Mouse (Mus musculus) gastrocnemius, postnatal 14 days (tissue): ENCODE data around the gene Ankmy1. TPM values are rescaled to one million over a fixed set of nuclear protein-coding genes. Genes with fewer than 3 reads are reported as not detected.
A peak's percentile ranks its signal among the peaks of the same experiment; 100 is the strongest.

Experiments
- DNase-seq: peaks from one replicate; pipeline ENCODE4 v3.0.0; 2021; ENCODE audit warnings: mixed read lengths
- intact Hi-C: fragments of 180-260 bp; cut with DNase I; formaldehyde crosslinking; loops from one replicate; pipeline ENCODE4 v1.15.1; 2025; ENCODE audit warnings: low total_unique reads
- microRNA-seq, 2 experiments: library from miRNA; unstranded; fragments of <30 nt; microRNA quantifications; one replicate each; pipeline ENCODE4 v1.2.0; 2021
- total RNA-seq, 2 experiments: library from RNA; stranded (reverse); gene quantifications; 2 replicates each; pipeline ENCODE4 v1.2.3; 2021

The Ankmy1 gene
- total RNA-seq, 2 experiments from 2014 or later = 0.14 to 0.22 TPM

- intact Hi-C loops = loop anchor here (5.0 kb wide), 1 partner anchor 137 kb away; no protein-coding TSS in a partner anchor
- DNase-seq = peak; percentile 84
Measured at GRCm38 (mm10) chr1:92833987-92834706, 68.6 kb downstream of the Ankmy1 start.

- DNase-seq = peak; percentile 83
- intact Hi-C loops = loop anchor here (5.0 kb wide), 1 partner anchor 135 kb away; no protein-coding TSS in a partner anchor
Measured at GRCm38 (mm10) chr1:92832011-92833010, 70.4 kb downstream of the Ankmy1 start.

DNA sequence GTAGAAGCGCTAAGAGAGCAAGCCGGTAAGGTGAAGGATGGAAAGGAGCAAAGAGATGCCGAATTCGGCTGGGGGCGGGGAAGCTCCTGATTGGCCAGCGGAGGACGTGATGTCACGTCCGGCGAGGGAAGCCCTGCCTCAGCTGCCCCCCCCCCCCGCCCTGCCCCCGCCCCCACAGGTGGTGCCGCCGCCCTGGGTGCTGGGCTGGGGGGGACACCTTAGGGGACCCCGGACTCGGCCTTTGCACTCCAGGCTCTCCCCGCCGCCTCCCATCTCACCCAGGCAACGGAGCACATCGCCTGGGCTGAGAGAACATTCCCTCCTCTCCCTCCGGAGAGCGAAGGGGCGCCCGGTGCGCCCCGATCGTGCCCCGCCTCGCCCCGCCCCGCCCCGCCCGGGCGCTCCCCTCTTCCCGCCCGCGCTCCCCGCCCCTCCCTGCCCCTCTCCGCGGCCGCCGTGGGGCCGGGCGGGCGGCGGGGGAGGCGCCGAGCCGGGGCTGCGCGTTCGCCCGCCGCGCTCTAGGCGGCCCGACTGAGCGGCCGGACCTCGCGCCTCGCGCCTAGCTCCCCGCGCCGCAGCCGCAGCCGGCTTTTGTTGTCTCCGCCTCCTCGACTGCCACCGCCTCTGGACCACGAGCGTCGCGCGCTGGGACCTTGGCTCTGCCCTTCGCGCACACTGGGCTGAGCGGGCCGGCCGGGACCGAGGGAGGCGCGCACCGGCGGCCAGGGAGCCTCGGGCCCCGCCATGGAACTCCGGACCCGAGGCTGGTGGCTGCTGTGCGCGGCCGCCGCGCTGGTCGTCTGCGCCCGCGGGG is 71.3 kb downstream of the Ankmy1 start, which contains the start of gene Gpc1:
Gene Gpc1 (plus strand): TSS at position 458 of the 814 bp plus-strand sequence.
- DNase-seq = peak; percentile 81
- intact Hi-C loops = loop anchor here (5.0 kb wide), 1 partner anchor 134 kb away; no protein-coding TSS in a partner anchor

DNA sequence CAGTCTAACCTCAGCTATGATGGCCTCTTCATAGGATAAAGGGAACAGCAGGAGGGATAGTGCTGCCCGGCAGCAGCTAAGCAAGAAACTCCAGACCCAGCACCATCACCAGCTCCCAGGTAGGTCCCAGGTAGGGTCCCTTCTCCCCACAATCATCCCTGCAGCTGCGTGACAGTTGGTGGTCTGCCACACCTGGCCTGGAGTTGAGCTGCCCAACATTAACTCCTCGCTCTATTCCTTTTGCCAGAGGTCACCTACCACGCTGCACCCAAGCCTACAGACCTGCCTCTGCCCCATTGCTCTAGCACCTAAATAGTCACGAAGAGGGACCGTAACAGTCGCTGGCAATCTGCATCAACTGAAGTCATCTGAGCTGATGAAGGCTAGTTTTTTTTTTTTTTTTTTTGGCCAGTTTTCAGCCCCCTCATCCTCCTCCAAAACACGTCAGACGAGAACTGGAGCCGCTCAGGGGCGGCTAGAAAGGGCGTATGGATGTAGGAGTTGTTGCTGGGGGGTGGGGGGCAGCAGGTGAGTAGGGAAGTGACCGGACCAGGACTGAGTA is 72.0 kb downstream of the Ankmy1 start:
- intact Hi-C loops = loop anchor here (5.0 kb wide), 1 partner anchor 133 kb away; no protein-coding TSS in a partner anchor
- DNase-seq = no peak

GRCm38 (mm10) chr1:92815756-92816294 is 86.9 kb downstream of the Ankmy1 start:
- DNase-seq = no peak
- intact Hi-C loops = no loop called here

GRCm38 (mm10) chr1:92815100-92815499 is 87.6 kb downstream of the Ankmy1 start:
- no peak for DNase-seq
- intact Hi-C loops = no loop called here

DNA sequence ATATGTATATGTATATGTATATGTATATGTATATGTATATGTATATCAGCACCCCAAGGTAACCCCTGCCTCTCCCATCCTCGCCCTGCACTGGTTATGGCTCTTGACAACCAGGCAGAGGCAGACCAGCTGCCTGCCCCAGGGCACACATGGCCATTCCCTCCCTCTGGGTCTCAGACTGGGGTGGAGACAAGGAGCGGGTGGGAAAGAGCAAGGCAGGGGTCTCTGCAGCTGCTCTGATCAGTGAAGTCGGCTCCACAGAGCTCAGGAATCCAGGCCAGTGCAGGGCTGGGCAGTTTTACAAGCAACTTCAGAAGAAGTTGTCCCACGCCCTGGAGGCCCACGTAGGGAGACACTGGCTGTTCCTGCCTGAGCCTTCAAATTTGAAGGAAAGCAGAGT is 88.4 kb downstream of the Ankmy1 start:
- intact Hi-C loops = no loop called here
- no peak for DNase-seq

Small RNA genes lying within 50 kb of the gene (microRNA-seq; reads per million reads assigned to microRNA genes)
- gene Mir149 = 4,094 to 4,618 reads per million in 2 experiments

Other genes starting within 250 kb of the Ankmy1 start
- 100 to 1,000 TPM; 239 to 251 TPM for gene Gpc1, start 71.3 kb downstream of the Ankmy1 start, total RNA-seq
- 10 to 100 TPM; 25.7 to 26.0 TPM for gene Dusp28, start 4.1 kb upstream of the Ankmy1 start, total RNA-seq
- gene Rnpepl1, start 7.9 kb upstream of the Ankmy1 start, total RNA-seq = 10 to 100 TPM; 57.0 to 60.7 TPM
- gene Capn10, start 31.5 kb upstream of the Ankmy1 start, total RNA-seq = 1 to 10 TPM; 4.1 to 4.7 TPM
- gene Gpr35, start 48.0 kb upstream of the Ankmy1 start, total RNA-seq = under 1 TPM; 0.16 to 0.43 TPM
- not detected for gene Aqp12, start 103.4 kb upstream of the Ankmy1 start, total RNA-seq
- 1 to 10 TPM; 1.4 to 5.7 TPM for gene Kif1a, start 199.0 kb upstream of the Ankmy1 start, total RNA-seq
- not detected for gene Agxt, start 232.3 kb upstream of the Ankmy1 start, total RNA-seq